Mouse (Mus musculus) stomach, embryonic 15.5 days (tissue): ENCODE data around the gene Dgkz. TPM values are rescaled to one million over a fixed set of nuclear protein-coding genes. Genes with fewer than 3 reads are reported as not detected.

Source experiments
- ATAC-seq: fragments of 200-750 bp; cut with Nextera tagmentation; 2 replicates; pipeline ENCODE4 v1.8.0; 2017; ENCODE audit warnings: low read depth, moderate number of reproducible peaks, moderate TSS enrichment; ENCODE audit not compliant: insufficient read depth, low FRiP score
- H3K27ac ChIP-seq: fragments of 300-500 bp; sonication (generic); 2 replicates; pipeline ENCODE4 v1.5.1; 2015; ENCODE audit warnings: mild to moderate bottlenecking, inconsistent platforms
- H3K27me3 ChIP-seq: fragments of 300-500 bp; sonication (generic); replicated peaks from 2 replicates; pipeline ENCODE4 v1.6.1; 2015; ENCODE audit warnings: inconsistent platforms
- H3K36me3 ChIP-seq: fragments of 300-500 bp; sonication (generic); 2 replicates; pipeline ENCODE4 v1.6.1; 2015; ENCODE audit warnings: inconsistent platforms
- H3K4me1 ChIP-seq: fragments of 300-500 bp; sonication (generic); 2 replicates; pipeline ENCODE4 v1.6.1; 2015; ENCODE audit warnings: inconsistent platforms
- H3K4me2 ChIP-seq: fragments of 300-500 bp; sonication (generic); 2 replicates; pipeline ENCODE4 v1.6.1; 2015; ENCODE audit warnings: mild to moderate bottlenecking, inconsistent platforms
- H3K4me3 ChIP-seq: fragments of 300-500 bp; sonication (generic); replicated peaks from 2 replicates; pipeline ENCODE4 v1.5.1; 2015; ENCODE audit warnings: inconsistent platforms
- H3K9ac ChIP-seq: fragments of 300-500 bp; sonication (generic); 2 replicates; pipeline ENCODE4 v1.6.1; 2015; ENCODE audit warnings: inconsistent platforms
- H3K9me3 ChIP-seq: fragments of 300-500 bp; sonication (generic); 2 replicates; pipeline ENCODE4 v1.6.1; 2016; ENCODE audit warnings: inconsistent platforms
- WGBS: fragments of 180-500 bp; shearing (Covaris S2); methylation state at CpG from one replicate; pipeline ENCODE4 v1.1.7; 2015; 5-methylcytosine and 5-hydroxymethylcytosine counted together
- polyA plus RNA-seq: library from polyadenylated mRNA; unstranded; fragments of >200 nt; fragmentation: Nextera tagmentation; extraction: Ambion mirVana; gene quantifications from 2 replicates; pipeline ENCODE4 v1.2.1, GENCODE M21; 2015

Gene Dgkz
- polyA plus RNA-seq, 1 experiment from 2014 or later = 50.9 TPM

GRCm38 (mm10) chr2:91944170-91944950 lies 31.3 kb downstream of the Dgkz start:
- Histone ChIP-seq H3K4me3 (no peak overlapping the region), H3K4me1 (peaks cover 31% of the 10 kb centered on the region), H3K27ac (peak overlapping the region; percentile 31; the same call in 1 of the 2 replicates), H3K4me2 (no peak overlapping the region), H3K9me3 (no peaks in the 10 kb centered on the region), H3K36me3 (peaks cover 17% of the 10 kb centered on the region), H3K9ac (no peak overlapping the region), H3K27me3 (no peaks in the 10 kb centered on the region)
- peak; percentile 61 for ATAC-seq
- 44% methylated on average over 13 of the region's 13 CpGs for WGBS

- Histone ChIP-seq H3K4me1 (peaks cover 11% of the 10 kb centered on the region), H3K27me3 (no peaks in the 10 kb centered on the region), H3K27ac (no peak overlapping the region), H3K4me2 (no peak overlapping the region), H3K36me3 (peaks cover 36% of the 10 kb centered on the region), H3K9me3 (no peaks in the 10 kb centered on the region), H3K4me3 (no peak overlapping the region), H3K9ac (no peak overlapping the region)
- WGBS = 59% methylated on average over 6 of the region's 6 CpGs
- ATAC-seq = no peak
Observed at GRCm38 (mm10) chr2:91942356-91942755, 33.3 kb downstream of the Dgkz start.

- no peak for ATAC-seq
- WGBS = 87% methylated on average over 15 of the region's 15 CpGs
- Histone ChIP-seq H3K4me2 (no peak overlapping the region), H3K36me3 (peaks cover 49% of the 10 kb centered on the region), H3K4me3 (no peak overlapping the region), H3K27ac (no peak overlapping the region), H3K27me3 (no peaks in the 10 kb centered on the region), H3K9ac (no peak overlapping the region), H3K4me1 (0 out of 2 replicates have a peak, but pooled peaks cover under 1% of the 10 kb centered on the region), H3K9me3 (no peaks in the 10 kb centered on the region)
Observed at GRCm38 (mm10) chr2:91939303-91939935, 36.2 kb downstream of the Dgkz start.

- H3K4me1 ChIP-seq = peaks cover 20% of the 10 kb centered on the region
Observed at GRCm38 (mm10) chr2:91936154-91936553, 39.5 kb downstream of the Dgkz start.

GRCm38 (mm10) chr2:91934826-91935525 lies 40.7 kb downstream of the Dgkz start:
- no peak overlapping the region for H3K4me2 ChIP-seq
- no peak overlapping the region for H3K4me3 ChIP-seq
- H3K4me1 ChIP-seq = peaks cover 29% of the 10 kb centered on the region
- H3K27me3 ChIP-seq = no peaks in the 10 kb centered on the region
- no peaks in the 10 kb centered on the region for H3K9me3 ChIP-seq
- no peak overlapping the region for H3K9ac ChIP-seq
- ATAC-seq = no peak
- no peak overlapping the region for H3K27ac ChIP-seq
- H3K36me3 ChIP-seq = peaks cover 39% of the 10 kb centered on the region
- WGBS = 80% methylated on average over 9 of the region's 9 CpGs

More at GRCm38 (mm10) chr2:91936154-91936553, 39.5 kb downstream of the Dgkz start:
- H3K36me3 ChIP-seq = peaks cover 46% of the 10 kb centered on the region
- no peak overlapping the region for H3K4me3 ChIP-seq
- H3K27ac ChIP-seq = no peak overlapping the region
- no peak overlapping the region for H3K9ac ChIP-seq
- no peaks in the 10 kb centered on the region for H3K27me3 ChIP-seq
- no peaks in the 10 kb centered on the region for H3K9me3 ChIP-seq
- WGBS = 90% methylated on average over 7 of the region's 7 CpGs
- no peak overlapping the region for H3K4me2 ChIP-seq
- ATAC-seq = no peak

GRCm38 (mm10) chr2:91934016-91934415 lies 41.6 kb downstream of the Dgkz start:
- Histone ChIP-seq H3K9ac (no peak overlapping the region), H3K36me3 (peaks cover 33% of the 10 kb centered on the region)

GRCm38 (mm10) chr2:91933471-91933870 lies 42.2 kb downstream of the Dgkz start:
- peaks cover 27% of the 10 kb centered on the region for H3K36me3 ChIP-seq
- H3K27me3 ChIP-seq = no peaks in the 10 kb centered on the region
- H3K4me2 ChIP-seq = no peak overlapping the region
- 0 out of 2 replicates have a peak overlapping the region, but pooled peaks have one; percentile 88 for H3K27ac ChIP-seq
- H3K9me3 ChIP-seq = no peaks in the 10 kb centered on the region
- no peak for ATAC-seq
- no peak overlapping the region for H3K9ac ChIP-seq
- H3K4me3 ChIP-seq = no peak overlapping the region
- WGBS = 48% methylated on average over 9 of the region's 9 CpGs
- peaks cover 31% of the 10 kb centered on the region for H3K4me1 ChIP-seq

More at GRCm38 (mm10) chr2:91934016-91934415, 41.6 kb downstream of the Dgkz start:
- Histone ChIP-seq H3K4me2 (no peak overlapping the region), H3K27ac (no peak overlapping the region), H3K4me3 (no peak overlapping the region), H3K27me3 (no peaks in the 10 kb centered on the region), H3K9me3 (no peaks in the 10 kb centered on the region), H3K4me1 (peaks cover 29% of the 10 kb centered on the region)
- ATAC-seq = no peak
- WGBS = 31% methylated on average over 8 of the region's 8 CpGs

GRCm38 (mm10) chr2:91932737-91933350 lies 42.8 kb downstream of the Dgkz start:
- no peak for ATAC-seq
- peaks cover 22% of the 10 kb centered on the region for H3K36me3 ChIP-seq
- no peak overlapping the region for H3K9ac ChIP-seq
- H3K4me2 ChIP-seq = peak overlapping the region; percentile 66
- no peaks in the 10 kb centered on the region for H3K9me3 ChIP-seq
- peaks cover 37% of the 10 kb centered on the region for H3K4me1 ChIP-seq
- H3K4me3 ChIP-seq = peak overlapping the region; percentile 64; the same call in 1 of the 2 replicates
- WGBS = 23% methylated on average over 6 of the region's 6 CpGs
- no peaks in the 10 kb centered on the region for H3K27me3 ChIP-seq
- peak overlapping the region; percentile 88; the same call in 1 of the 2 replicates for H3K27ac ChIP-seq

GRCm38 (mm10) chr2:91932160-91932711 lies 43.4 kb downstream of the Dgkz start, which contains the start of gene Mdk:
TSS of gene Mdk (minus strand) at chr2:91932297.
- Histone ChIP-seq H3K27me3 (no peaks in the 10 kb centered on the region), H3K4me3 (peak within 1 kb of the TSS; percentile 64), H3K36me3 (peaks cover 16% of the 10 kb centered on the region), H3K9ac (peak within 1 kb of the TSS; percentile 69), H3K27ac (peak within 1 kb of the TSS; percentile 88), H3K9me3 (no peaks in the 10 kb centered on the region), H3K4me1 (peaks cover 37% of the 10 kb centered on the region), H3K4me2 (peak within 1 kb of the TSS; percentile 66)
- ATAC-seq = no peak
- 4% methylated on average over 16 of the region's 16 CpGs for WGBS

GRCm38 (mm10) chr2:91931328-91932159 lies 44.1 kb downstream of the Dgkz start:
- peak; percentile 61 for ATAC-seq
- peak overlapping the region; percentile 69 for H3K9ac ChIP-seq
- peaks cover 9% of the 10 kb centered on the region for H3K36me3 ChIP-seq
- H3K4me1 ChIP-seq = peaks cover 37% of the 10 kb centered on the region
- H3K4me3 ChIP-seq = peak overlapping the region; percentile 64
- no peaks in the 10 kb centered on the region for H3K27me3 ChIP-seq
- H3K9me3 ChIP-seq = no peaks in the 10 kb centered on the region
- peak overlapping the region; percentile 88 for H3K27ac ChIP-seq
- WGBS = 2% methylated on average over 50 of the region's 50 CpGs
- H3K4me2 ChIP-seq = peak overlapping the region; percentile 66
